Mouse (Mus musculus) mouse trophoblast stem cell (cell line): ENCODE results near the gene 1810010D01Rik.

ENCODE experiments used
- in situ Hi-C, 2 experiments: fragments of 300-500 bp; cut with MseI, MboI; formaldehyde crosslinking; loops; 2 replicates in 1 of 2; 3 replicates in 1 of 2; pipeline ENCODE4 v1.15.1; 2025

Gene 1810010D01Rik

DNA sequence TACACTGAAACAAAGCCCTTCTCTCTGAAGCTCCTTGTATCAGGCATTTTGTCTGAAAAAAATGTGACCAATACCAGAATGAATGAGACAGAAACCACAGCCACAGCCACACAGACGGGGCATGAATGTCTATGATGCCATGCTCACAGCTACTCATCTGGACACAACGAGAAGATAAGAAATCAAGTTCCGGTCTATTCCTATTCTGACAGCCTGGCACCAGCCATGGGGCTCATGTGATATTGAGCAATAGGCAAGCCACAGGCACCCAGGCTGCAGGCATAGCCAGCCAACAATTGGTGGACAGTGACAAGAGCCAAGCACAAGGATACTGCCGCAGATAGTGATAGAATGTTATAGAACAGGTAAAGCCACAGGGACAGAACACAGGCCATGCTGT lies 7.6 kb upstream of the 1810010D01Rik start:
- in situ Hi-C loops = no loop called here

DNA sequence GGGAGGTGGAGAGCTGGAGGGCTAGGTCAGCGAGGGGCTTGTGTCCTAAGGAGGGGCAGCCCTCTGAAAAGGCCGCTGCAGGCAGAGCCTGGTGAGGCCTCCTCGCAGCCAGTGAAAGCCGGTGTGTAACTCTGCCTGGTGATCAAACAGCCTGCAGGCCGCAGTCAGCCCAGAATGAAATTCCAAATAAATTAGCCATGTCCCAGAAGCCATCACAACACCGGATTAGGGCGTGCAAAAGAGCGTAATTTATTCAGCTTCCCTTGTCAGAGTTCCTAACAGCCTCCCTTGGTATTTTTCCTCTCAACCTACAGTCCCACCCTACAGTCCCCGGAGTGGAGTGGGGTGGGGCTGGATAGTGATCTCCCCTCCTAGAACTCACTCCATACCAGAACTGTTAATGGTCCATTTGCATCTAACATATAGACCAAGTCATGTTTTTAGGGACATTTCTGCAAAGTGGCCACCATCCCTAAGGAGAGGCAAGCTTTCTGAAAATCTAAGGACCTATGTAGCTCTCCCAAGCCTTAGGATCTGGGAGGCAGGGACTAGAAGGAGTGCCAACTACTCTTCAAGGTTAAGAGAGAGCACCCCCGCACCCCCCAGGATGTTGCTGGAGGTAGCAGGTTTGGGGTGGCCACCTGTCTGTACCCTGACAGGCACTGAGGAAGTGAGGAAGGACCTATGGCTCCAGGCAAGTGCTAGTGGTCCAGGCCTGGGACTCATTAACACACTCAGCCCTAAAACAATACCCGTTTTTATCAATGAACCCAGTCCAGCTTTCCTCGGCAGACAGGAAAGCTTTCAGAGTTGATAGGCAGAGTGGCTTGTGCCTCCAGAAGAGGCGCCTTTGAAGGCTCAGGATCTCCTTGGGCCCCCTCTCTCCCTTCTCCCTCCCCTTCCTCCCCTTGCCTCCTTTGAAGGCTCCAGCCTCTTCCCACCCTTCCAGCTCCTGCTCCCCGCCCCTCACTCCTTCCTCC lies 4.1 kb upstream of the 1810010D01Rik start:
- in situ Hi-C loops = no loop called here

- in situ Hi-C loops = no loop called here
Observed at GRCm38 (mm10) chr7:145210477-145211070, 2.7 kb upstream of the 1810010D01Rik start.

- in situ Hi-C loops = no loop called here
Observed at GRCm38 (mm10) chr7:145206801-145207200, 1.1 kb downstream of the 1810010D01Rik start.

DNA sequence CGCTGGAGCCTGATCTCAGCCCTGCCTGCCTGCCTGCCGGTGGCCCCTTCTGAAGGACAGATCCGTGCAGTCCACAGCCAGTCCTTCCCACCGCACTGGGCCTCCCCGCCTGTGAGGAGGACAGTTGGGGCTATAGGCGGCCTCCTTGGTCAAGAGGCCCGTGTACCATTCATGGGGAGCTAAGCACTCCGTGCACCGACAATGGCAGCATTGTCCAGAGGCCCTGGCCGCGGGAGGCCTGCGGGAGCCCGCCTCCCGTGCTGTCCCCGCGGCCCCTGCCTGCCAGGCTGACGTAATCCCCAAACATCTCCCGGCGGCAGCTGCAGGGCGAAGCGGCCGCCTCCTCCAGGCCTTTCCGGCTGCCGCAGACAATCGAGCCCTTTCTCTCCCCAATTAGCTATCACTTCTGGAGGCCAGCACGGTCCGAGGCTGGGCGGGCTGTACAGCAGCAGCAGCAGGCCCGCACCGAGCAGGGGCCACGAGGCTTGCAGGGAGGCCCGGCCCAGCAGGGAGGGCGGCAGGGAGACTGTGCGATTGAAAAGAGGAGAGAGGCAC lies 1.8 kb downstream of the 1810010D01Rik start:
- in situ Hi-C loops = no loop called here

GRCm38 (mm10) chr7:145205363-145205902 lies 2.5 kb downstream of the 1810010D01Rik start:
- in situ Hi-C loops = no loop called here

- in situ Hi-C loops = no loop called here
Observed at GRCm38 (mm10) chr7:145199711-145200110, 8.2 kb downstream of the 1810010D01Rik start.

DNA sequence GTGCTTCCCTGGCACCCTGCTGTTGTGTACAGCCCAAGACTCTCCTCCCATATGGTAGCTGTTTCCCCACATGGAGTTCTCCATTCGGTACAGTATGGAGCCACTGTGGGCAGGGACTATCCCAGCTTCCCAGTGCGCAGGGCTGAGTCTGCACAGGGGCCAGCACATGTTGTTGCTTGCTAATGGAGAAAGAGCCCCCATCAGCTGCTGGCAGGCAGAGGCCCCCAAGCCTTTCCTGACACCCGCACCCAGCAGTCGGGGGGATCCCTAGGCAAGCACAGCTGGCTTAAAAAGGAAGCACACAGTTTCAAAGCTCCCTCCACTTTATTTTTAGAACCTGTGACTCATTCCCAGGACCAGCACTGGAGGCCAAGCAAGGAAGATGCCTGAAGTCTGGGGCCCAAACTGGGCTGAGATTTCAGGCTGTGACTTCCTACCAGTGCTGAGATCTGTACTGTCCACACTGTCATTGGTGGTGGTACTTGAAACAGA lies 9.7 kb downstream of the 1810010D01Rik start:
- in situ Hi-C loops = no loop called here

- in situ Hi-C loops = no loop called here
Observed at GRCm38 (mm10) chr7:145197711-145198110, 10.2 kb downstream of the 1810010D01Rik start.

DNA sequence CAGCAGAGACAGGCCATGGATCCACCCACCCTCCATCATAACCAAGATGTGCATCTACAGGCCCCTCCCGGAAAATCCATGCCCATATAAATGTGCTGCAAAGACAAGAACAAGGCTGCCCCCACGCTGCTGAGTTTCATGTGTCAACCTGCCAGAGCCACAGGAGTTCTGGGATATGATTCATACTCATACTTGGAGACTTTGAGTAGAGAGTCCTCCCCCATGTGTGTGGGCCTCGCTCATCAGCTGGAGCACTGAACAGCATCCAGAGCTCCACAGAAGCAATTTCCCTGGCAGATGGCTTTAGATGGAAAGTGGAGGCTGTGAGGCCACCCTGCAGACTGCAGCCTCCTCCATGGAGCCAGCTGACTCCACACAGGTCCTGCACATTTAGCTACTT lies 10.9 kb downstream of the 1810010D01Rik start:
- in situ Hi-C loops = no loop called here

DNA sequence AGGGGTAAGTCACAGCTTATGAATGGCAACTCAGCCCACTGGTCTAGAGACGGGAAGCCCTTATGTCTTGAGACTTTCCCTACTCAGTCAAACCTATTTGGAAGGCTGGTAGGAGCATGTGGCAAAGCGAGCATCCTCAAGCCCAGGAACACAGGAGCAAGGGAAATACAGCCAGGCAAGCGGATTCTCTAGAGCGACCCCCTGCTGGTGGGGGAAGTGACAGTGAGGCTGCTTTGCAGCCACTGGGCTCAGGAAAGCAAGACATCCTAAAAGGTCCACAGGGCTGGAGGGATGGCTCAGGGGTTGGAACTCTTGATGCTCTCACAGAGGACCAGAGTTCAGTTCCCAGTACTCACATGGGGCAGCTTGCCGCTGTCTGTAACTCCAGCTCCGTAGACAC lies 11.6 kb downstream of the 1810010D01Rik start:
- in situ Hi-C loops = no loop called here

GRCm38 (mm10) chr7:145195186-145195927 lies 12.6 kb downstream of the 1810010D01Rik start:
- in situ Hi-C loops = no loop called here

DNA sequence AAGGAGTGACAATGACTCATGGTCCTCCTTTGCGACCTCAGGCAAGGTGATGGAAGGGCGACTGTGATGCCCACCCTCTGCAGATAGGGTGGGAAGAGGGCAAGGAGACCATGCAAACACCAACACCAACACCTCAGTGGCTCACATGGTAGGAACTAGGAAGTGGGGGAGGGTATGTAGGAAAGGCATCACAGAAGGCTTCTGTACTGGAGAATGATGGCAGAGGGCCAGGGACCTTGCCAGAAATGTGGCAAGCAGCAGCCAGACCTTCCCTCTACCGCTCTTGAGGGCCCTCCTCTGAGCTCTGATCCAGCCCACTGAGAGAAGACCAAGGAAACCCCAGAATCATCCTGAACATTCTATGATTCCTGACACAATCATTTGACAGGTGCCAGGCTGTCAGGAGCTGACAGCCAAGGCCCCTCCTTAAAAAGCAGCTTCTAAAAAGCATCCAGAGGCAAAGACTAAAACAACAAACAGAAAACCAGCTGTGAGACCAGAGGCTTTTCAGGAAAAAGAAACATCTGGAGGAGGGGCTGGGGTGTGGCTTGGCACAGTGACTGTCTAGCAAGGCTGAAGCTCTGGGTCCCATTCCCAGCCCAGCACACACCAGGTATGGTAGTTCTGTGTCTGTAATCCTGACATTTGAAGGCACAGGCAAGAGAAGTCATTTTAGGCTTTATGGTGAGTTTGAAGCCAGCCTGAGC lies 13.3 kb downstream of the 1810010D01Rik start:
- in situ Hi-C loops = no loop called here

DNA sequence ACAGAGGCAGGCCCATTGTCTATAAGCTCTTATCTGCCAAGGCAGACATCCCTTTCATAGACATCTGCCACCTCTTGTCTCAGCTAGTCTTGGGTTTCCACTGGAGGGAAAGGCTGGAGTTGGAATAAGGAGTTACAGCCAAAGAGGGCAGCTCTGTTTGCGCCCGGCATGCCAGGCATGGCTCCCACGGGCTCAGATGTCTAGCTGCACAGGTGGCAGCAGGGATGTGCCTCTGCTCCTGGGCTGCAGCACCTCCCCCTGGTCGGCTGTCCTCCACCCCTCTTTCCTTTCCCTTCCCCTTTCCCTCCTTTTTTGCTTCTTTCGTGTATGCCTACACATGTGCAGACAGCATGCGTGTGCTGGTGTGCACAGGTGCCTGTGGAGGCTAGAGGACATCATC lies 15.1 kb downstream of the 1810010D01Rik start:
- in situ Hi-C loops = no loop called here

DNA sequence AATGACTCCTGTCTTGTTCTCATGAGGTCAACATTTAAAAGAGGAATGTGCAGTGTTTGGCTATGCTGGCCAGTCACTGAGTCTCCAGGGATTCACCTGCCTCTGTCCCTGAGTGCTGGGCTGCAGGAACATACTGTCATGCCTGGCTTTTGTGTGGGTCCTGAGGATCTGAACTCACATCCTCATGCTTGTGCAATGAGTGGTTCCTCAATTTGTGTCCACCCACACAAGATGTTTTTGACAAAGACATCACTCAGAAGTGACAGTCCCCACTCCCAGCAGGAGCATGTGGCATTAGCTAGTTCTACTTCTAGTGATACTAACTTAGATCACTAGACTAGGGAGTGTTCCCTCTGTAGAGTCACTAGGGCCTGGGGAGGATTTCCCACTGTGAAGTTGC lies 17.4 kb downstream of the 1810010D01Rik start:
- in situ Hi-C loops = no loop called here

- in situ Hi-C loops = no loop called here
Observed at GRCm38 (mm10) chr7:145189342-145189741, 18.6 kb downstream of the 1810010D01Rik start.

GRCm38 (mm10) chr7:145187802-145188201 lies 20.1 kb downstream of the 1810010D01Rik start:
- in situ Hi-C loops = no loop called here

DNA sequence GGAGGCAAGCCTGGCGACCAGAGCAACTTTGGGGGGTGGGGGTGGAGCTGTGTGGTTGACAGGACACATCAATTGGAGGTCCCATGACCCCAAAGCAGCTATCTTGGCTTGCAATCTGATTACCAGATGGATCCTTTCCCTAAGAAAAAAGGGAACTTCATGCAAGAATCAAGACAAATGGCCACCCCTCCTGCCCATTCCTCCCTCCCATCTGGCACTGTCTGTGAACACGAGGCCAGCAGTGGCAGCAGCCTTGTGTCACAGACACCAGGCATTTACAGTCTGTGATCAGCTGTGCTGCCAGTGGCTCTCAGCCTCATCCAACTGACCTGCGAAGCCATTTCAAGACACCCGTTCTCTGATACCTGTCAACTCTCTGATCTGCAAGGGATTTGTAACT lies 25.5 kb downstream of the 1810010D01Rik start:
- in situ Hi-C loops = no loop called here

- in situ Hi-C loops = no loop called here
Observed at GRCm38 (mm10) chr7:145181376-145182034, 26.4 kb downstream of the 1810010D01Rik start.

GRCm38 (mm10) chr7:145179691-145180091 lies 28.2 kb downstream of the 1810010D01Rik start:
- in situ Hi-C loops = no loop called here
